Mouse (Mus musculus) CH12.LX (cell line): ENCODE results near the gene BC048403. TPM values are rescaled to one million over a fixed set of nuclear protein-coding genes. Genes with fewer than 3 reads are reported as not detected.

Experiments
- DNase-seq: peaks from one replicate; pipeline ENCODE4 v3.0.0-alpha.2; 2013; ENCODE audit errors: extremely low read depth
- H3K27ac ChIP-seq: 2 replicates; pipeline ENCODE4 v1.5.1; 2012; ENCODE audit warnings: low read depth, mild to moderate bottlenecking, control low read depth, moderate library complexity; ENCODE audit not compliant: insufficient read depth
- H3K27me3 ChIP-seq: replicated peaks from 2 replicates; pipeline ENCODE3; 2012; ENCODE audit warnings: inconsistent platforms
- H3K36me3 ChIP-seq, 2 experiments: replicated peaks in 1 of 2; 2 replicates each; pipeline versions ENCODE3 to v1.6.1; 2012; ENCODE audit warnings: inconsistent platforms in 1 of 2, low read length in 1 of 2, mild to moderate bottlenecking in 1 of 2, mixed read lengths in 1 of 2, moderate library complexity in 1 of 2; ENCODE audit not compliant: control insufficient read depth in 1 of 2, insufficient read depth in 1 of 2
- H3K4me1 ChIP-seq, 2 experiments: 2 replicates each; pipeline ENCODE4 v1.6.1; 2012; ENCODE audit warnings: inconsistent platforms in 1 of 2, moderate library complexity in 1 of 2; ENCODE audit not compliant: insufficient read depth in 2 of 2, control insufficient read depth in 1 of 2
- H3K4me2 ChIP-seq: 2 replicates; pipeline ENCODE4 v1.6.1; 2012; ENCODE audit warnings: low read depth, mild to moderate bottlenecking, control low read depth; ENCODE audit not compliant: poor library complexity, insufficient read depth, severe bottlenecking
- H3K4me3 ChIP-seq, 3 experiments: fragments of 150-350 bp in 1 of 3; sonication (generic) in 1 of 3; replicated peaks in 1 of 3; 2 replicates each; pipeline versions ENCODE3 to v1.5.1; 2011 to 2012; ENCODE audit warnings: low read depth in 2 of 3, low read length in 2 of 3, mild to moderate bottlenecking in 2 of 3, moderate library complexity in 2 of 3, control low read depth in 1 of 3, improper control_type of control experiment in 1 of 3, inconsistent platforms in 1 of 3, mixed read lengths in 1 of 3; ENCODE audit not compliant: poor library complexity in 1 of 3
- H3K79me2 ChIP-seq: replicated peaks from 2 replicates; pipeline ENCODE4 v1.6.1; 2012; ENCODE audit warnings: mild to moderate bottlenecking, moderate library complexity; ENCODE audit not compliant: control insufficient read depth, poor library complexity, insufficient read depth, severe bottlenecking; ENCODE audit errors: extremely low read depth
- H3K9ac ChIP-seq: 2 replicates; pipeline ENCODE4 v1.6.1; 2012; ENCODE audit warnings: low read depth, mild to moderate bottlenecking, control low read depth, moderate library complexity; ENCODE audit not compliant: insufficient read depth
- H3K9me3 ChIP-seq: replicated peaks from 2 replicates; pipeline ENCODE3; 2012; ENCODE audit warnings: low read length, inconsistent platforms, mixed read lengths
- BHLHE40 ChIP-seq: IDR thresholded peaks from 2 replicates; pipeline ENCODE4 v1.6.1; 2011; ENCODE audit warnings: mild to moderate bottlenecking, low read depth, low read length, improper control_type of control experiment
- CHD1 ChIP-seq: IDR thresholded peaks from 2 replicates; pipeline ENCODE4 v1.6.1; 2012; ENCODE audit warnings: low read depth, low read length, improper control_type of control experiment, inconsistent platforms
- ELF1 ChIP-seq: IDR thresholded peaks from 2 replicates; pipeline ENCODE4 v1.6.1; 2014; ENCODE audit warnings: low read depth, mild to moderate bottlenecking, inconsistent platforms, low read length, improper control_type of control experiment
- ETS1 ChIP-seq: conservative IDR thresholded peaks from 2 replicates; pipeline ENCODE4 v1.6.1; 2012; ENCODE audit warnings: low read depth, mild to moderate bottlenecking, inconsistent platforms, low read length, improper control_type of control experiment, moderate library complexity
- MAX ChIP-seq: IDR thresholded peaks from 2 replicates; pipeline ENCODE4 v1.6.1; 2011; ENCODE audit warnings: low read length, improper control_type of control experiment
- MXI1 ChIP-seq: IDR thresholded peaks from 2 replicates; pipeline ENCODE4 v1.6.1; 2011; ENCODE audit warnings: mild to moderate bottlenecking, low read depth, low read length, improper control_type of control experiment
- MYC ChIP-seq: IDR thresholded peaks from 2 replicates; pipeline ENCODE4 v1.6.1; 2011; ENCODE audit warnings: low read depth, mild to moderate bottlenecking, improper control_type of control experiment, low read length
- NELFE ChIP-seq: IDR thresholded peaks from 2 replicates; pipeline ENCODE4 v1.6.1; 2011; ENCODE audit warnings: low read depth, low read length, improper control_type of control experiment
- NRF1 ChIP-seq: IDR thresholded peaks from 2 replicates; pipeline ENCODE4 v1.6.1; 2014; ENCODE audit warnings: low read depth, mild to moderate bottlenecking, inconsistent platforms, low read length, improper control_type of control experiment, moderate library complexity
- POLR2AphosphoS2 ChIP-seq: IDR thresholded peaks from 2 replicates; pipeline ENCODE4 v1.6.1; 2011; ENCODE audit warnings: low read depth, low read length, improper control_type of control experiment
- SIN3A ChIP-seq: IDR thresholded peaks from 2 replicates; pipeline ENCODE4 v1.6.1; 2012; ENCODE audit warnings: low read length, improper control_type of control experiment, inconsistent platforms
- TBP ChIP-seq: conservative IDR thresholded peaks from 2 replicates; pipeline ENCODE4 v1.6.1; 2011; ENCODE audit warnings: low read depth, low read length, improper control_type of control experiment
- USF2 ChIP-seq: conservative IDR thresholded peaks from 2 replicates; pipeline ENCODE4 v1.6.1; 2011; ENCODE audit warnings: low read depth, low read length, improper control_type of control experiment
- ZC3H11A ChIP-seq: IDR thresholded peaks from 2 replicates; pipeline ENCODE4 v1.6.1; 2012; ENCODE audit warnings: low read depth, mild to moderate bottlenecking, inconsistent platforms, low read length, improper control_type of control experiment
- ZKSCAN1 ChIP-seq: IDR thresholded peaks from 2 replicates; pipeline ENCODE4 v1.6.1; 2012; ENCODE audit warnings: low read depth, inconsistent platforms, low read length, improper control_type of control experiment, borderline replicate concordance
- ZNF384 ChIP-seq: IDR thresholded peaks from 2 replicates; pipeline ENCODE4 v1.6.1; 2012; ENCODE audit warnings: low read depth, low read length, improper control_type of control experiment, inconsistent platforms
- dilution Hi-C: fragments of 300-500 bp; cut with MboI; formaldehyde crosslinking; loops from 2 replicates; pipeline ENCODE4 v1.14.3; 2020; ENCODE audit warnings: low sequenced_read_pairs; ENCODE audit not compliant: extremely low pct_unique_long_range_greater_than_20kb, extremely low pct_ligation_motif_present
- in situ Hi-C: fragments of 300-500 bp; cut with MboI; formaldehyde crosslinking; loops from 3 replicates; pipeline ENCODE4 v1.14.3; 2019; ENCODE audit warnings: low sequenced_read_pairs, low pct_ligation_motif_present, low pct_unique_long_range_greater_than_20kb, mixed read lengths
- polyA plus RNA-seq: library from polyadenylated mRNA; unstranded; fragments of >175 nt; gene quantifications from 2 replicates; pipeline ENCODE4 v1.2.1, GENCODE M21; 2012; ENCODE audit warnings: low read depth; ENCODE audit not compliant: insufficient read length
- total RNA-seq, 2 experiments: library from RNA; depleted of rRNA; stranded (reverse); fragments of 300-350 nt in 1 of 2; fragments of >200 nt in 1 of 2; gene quantifications; 2 replicates each; pipeline ENCODE4 v1.2.3; 2012 to 2014

Gene BC048403
- total and polyA plus RNA-seq, 3 experiments: 2.2 to 11.9 (median 4.0) TPM

GRCm38 (mm10) chr10:121755822-121756221 lies 16.1 kb downstream of the BC048403 start:
- Histone ChIP-seq H3K79me2 (no peaks in the 10 kb centered on the region), H3K9me3 (no peaks in the 10 kb centered on the region), H3K4me3 (no peak overlapping the region), H3K4me1 (peaks cover 5 to 32% of the 10 kb centered on the region in 2 experiments; a peak in 3 of 4 replicates), H3K27me3 (no peaks in the 10 kb centered on the region), H3K27ac (no peak overlapping the region), H3K9ac (no peak overlapping the region), H3K36me3 (peaks cover under 1 to 17% of the 10 kb centered on the region in 2 experiments), H3K4me2 (no peak overlapping the region)
- dilution Hi-C loops: no loop called here
- TF ChIP-seq ZKSCAN1: no peak
- no peak for TF ChIP-seq NRF1
- no peak for TF ChIP-seq USF2
- no peak for TF ChIP-seq MYC
- no peak for TF ChIP-seq MAX
- no peak for TF ChIP-seq ZC3H11A
- no peak for TF ChIP-seq SIN3A
- TF ChIP-seq ZNF384: no peak
- TF ChIP-seq TBP: no peak
- TF ChIP-seq POLR2AphosphoS2: no peak
- TF ChIP-seq ETS1: no peak
- no peak for TF ChIP-seq MXI1
- no peak for DNase-seq
- in situ Hi-C loops: loop anchor here (25.0 kb wide), 1 partner anchor 306 kb away; no protein-coding TSS in a partner anchor

DNA sequence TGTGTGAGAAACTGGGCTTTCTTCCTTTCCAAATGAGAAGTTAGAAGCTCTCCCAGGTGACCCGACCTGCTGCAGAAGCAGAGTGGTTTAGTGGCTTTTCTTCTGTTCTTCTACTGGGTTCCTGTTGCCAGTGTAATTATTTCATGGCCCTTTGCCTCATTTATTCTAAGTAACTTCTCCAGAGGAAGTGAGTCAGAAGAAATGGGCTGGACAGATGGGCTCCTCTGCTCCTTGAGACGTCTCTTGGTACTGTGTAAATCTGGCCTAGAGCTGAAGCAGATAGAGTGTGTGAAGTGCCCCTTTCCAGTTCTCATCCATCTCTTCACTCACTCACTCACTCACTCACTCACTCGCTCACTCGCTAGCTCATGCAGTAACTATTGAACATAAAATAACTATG lies 16.9 kb downstream of the BC048403 start:
- DNase-seq: no peak
- Histone ChIP-seq H3K4me2 (no peak overlapping the region), H3K9ac (no peak overlapping the region), H3K4me3 (no peak overlapping the region), H3K79me2 (no peaks in the 10 kb centered on the region), H3K27ac (no peak overlapping the region), H3K4me1 (peaks cover 5 to 32% of the 10 kb centered on the region in 2 experiments; a peak in 3 of 4 replicates), H3K9me3 (no peaks in the 10 kb centered on the region), H3K36me3 (peaks cover 0 to 11% of the 10 kb centered on the region in 2 experiments), H3K27me3 (no peaks in the 10 kb centered on the region)
- dilution Hi-C loops: no loop called here
- TF ChIP-seq SIN3A (no peak), CHD1 (no peak), NELFE (no peak), TBP (no peak), BHLHE40 (no peak), ELF1 (no peak), USF2 (no peak)
- in situ Hi-C loops: loop anchor here (25.0 kb wide), 1 partner anchor 306 kb away; no protein-coding TSS in a partner anchor
